Mouse (Mus musculus) ovary, adult 2 months (tissue): Measurements from ENCODE around the gene Pafah1b1. TPM values are rescaled to one million over a fixed set of nuclear protein-coding genes. Genes with fewer than 3 reads are reported as not detected.

Experiments
- polyA plus RNA-seq: library from polyadenylated mRNA; depleted of rRNA; stranded (reverse); fragments of >200 nt; gene quantifications from 2 replicates; pipeline ENCODE4 v1.2.3, GENCODE M21; 2012; rRNA removed

Gene Pafah1b1
- polyA plus RNA-seq, result 10.7 and 12.3 TPM in 2 replicates

GRCm38 (mm10) chr11:74724235-74724791, at the start of gene Pafah1b1:
Gene Pafah1b1 (minus strand): TSS chr11:74724670.

GRCm38 (mm10) chr11:74770595-74771207, 46.2 kb upstream of the Pafah1b1 start, which contains the start of gene Mettl16:
Gene Mettl16 (plus strand): TSS chr11:74770830.

DNA sequence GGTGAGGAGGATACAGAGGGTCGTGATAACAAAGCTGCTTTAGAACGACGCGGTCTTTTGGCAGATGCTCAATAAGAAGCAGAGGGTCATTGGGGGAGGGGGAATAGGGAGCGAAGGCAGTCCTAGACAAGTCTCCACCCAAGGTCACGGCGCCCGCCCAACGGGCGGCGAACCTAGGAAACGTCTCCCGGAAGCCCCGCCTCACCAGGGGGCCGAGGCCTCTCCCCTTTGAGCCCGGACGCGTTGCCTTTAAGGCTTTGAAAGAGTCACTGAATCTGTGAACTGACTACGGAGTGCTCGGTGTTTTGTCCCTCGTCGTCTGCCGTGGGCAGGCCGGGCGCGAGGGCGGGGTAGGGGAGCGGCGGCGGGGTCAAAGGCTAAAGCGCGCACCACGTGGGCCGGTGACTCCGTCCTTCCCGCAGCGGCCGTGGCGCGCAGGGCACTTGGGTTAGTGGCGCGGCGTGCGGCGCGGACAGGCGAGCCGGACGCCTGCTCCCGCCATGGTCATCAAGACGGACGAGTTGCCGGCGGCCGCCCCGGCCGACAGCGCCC, 75.3 kb downstream of the Pafah1b1 start, which contains the start of gene Cluh:
TSS of gene Cluh (plus strand) at position 401 of the 552 bp plus-strand sequence.

Other genes with a start within 250 kb of the Pafah1b1 start
- 8.8 and 8.9 TPM in 2 replicates for gene Rap1gap2, start 113.8 kb downstream of the Pafah1b1 start, polyA plus RNA-seq
- 0.59 and 0.94 TPM in 2 replicates for gene Ccdc92b, start 105.1 kb downstream of the Pafah1b1 start, polyA plus RNA-seq
- 74.1 and 83.5 TPM in 2 replicates for gene Cluh, start 75.2 kb downstream of the Pafah1b1 start, polyA plus RNA-seq
- 4.0 and 6.9 TPM in 2 replicates for gene Mettl16, start 46.2 kb upstream of the Pafah1b1 start, polyA plus RNA-seq
- gene Mnt, start 106.2 kb upstream of the Pafah1b1 start, polyA plus RNA-seq, result 22.8 and 31.3 TPM in 2 replicates
- gene Sgsm2, start 172.4 kb upstream of the Pafah1b1 start, polyA plus RNA-seq, result 38.5 and 40.1 TPM in 2 replicates
- gene Tsr1, start 173.4 kb upstream of the Pafah1b1 start, polyA plus RNA-seq, result 8.5 and 10.3 TPM in 2 replicates
- gene Smg6, start 201.2 kb upstream of the Pafah1b1 start, polyA plus RNA-seq, result 48.3 and 50.4 TPM in 2 replicates
- 4.7 TPM in 2 replicates for gene Srr, start 201.3 kb upstream of the Pafah1b1 start, polyA plus RNA-seq